Mouse (Mus musculus) lung, embryonic 14.5 days (tissue): Measurements from ENCODE around the gene Fcer1g. TPM values are rescaled to one million over a fixed set of nuclear protein-coding genes. Genes with fewer than 3 reads are reported as not detected.
"Not testable (repeated sequence)": the region's sequence is repeated elsewhere in the genome, so short reads cannot be mapped to it uniquely, and the experiment has no call there.

ENCODE experiments used
- ATAC-seq: fragments of 200-750 bp; cut with Nextera tagmentation; 2 replicates; pipeline ENCODE4 v1.8.0; 2017; ENCODE audit warnings: mild to moderate bottlenecking, moderate TSS enrichment, moderate library complexity; ENCODE audit not compliant: insufficient read depth
- DNase-seq: peaks from one replicate; pipeline ENCODE4 v3.0.0-alpha.2; 2015
- H3K27ac ChIP-seq: fragments of 300-500 bp; sonication (generic); 2 replicates; pipeline ENCODE4 v1.5.1; 2014; ENCODE audit warnings: low read depth, mild to moderate bottlenecking, moderate library complexity
- H3K27me3 ChIP-seq: fragments of 300-500 bp; sonication (generic); 2 replicates; pipeline ENCODE4 v1.6.1; 2014; ENCODE audit warnings: low read length, control low read depth; ENCODE audit not compliant: insufficient read depth
- H3K36me3 ChIP-seq: fragments of 300-500 bp; sonication (generic); 2 replicates; pipeline ENCODE4 v1.6.1; 2014; ENCODE audit warnings: control low read depth; ENCODE audit not compliant: insufficient read depth
- H3K4me1 ChIP-seq: fragments of 300-500 bp; sonication (generic); 2 replicates; pipeline ENCODE4 v1.6.1; 2014; ENCODE audit warnings: antibody characterized with exemption, control low read depth; ENCODE audit not compliant: insufficient read depth
- H3K4me2 ChIP-seq: fragments of 300-500 bp; sonication (generic); 2 replicates; pipeline ENCODE4 v1.6.1; 2014; ENCODE audit warnings: mild to moderate bottlenecking
- H3K4me3 ChIP-seq: fragments of 300-500 bp; sonication (generic); 2 replicates; pipeline ENCODE4 v1.5.1; 2014; ENCODE audit warnings: low read depth, low read length
- H3K9ac ChIP-seq: fragments of 300-500 bp; sonication (generic); 2 replicates; pipeline ENCODE4 v1.6.1; 2014
- H3K9me3 ChIP-seq: fragments of 300-500 bp; sonication (generic); 2 replicates; pipeline ENCODE4 v1.6.1; 2016; ENCODE audit warnings: low read depth, low read length, control low read depth
- CTCF ChIP-seq: IDR thresholded peaks from 2 replicates; pipeline ENCODE4 v1.5.1; 2016; ENCODE audit warnings: antibody characterized with exemption, low read depth
- WGBS: fragments of 180-500 bp; shearing (Covaris S2); extraction: QIAGEN DNeasy Blood & Tissue Kit; methylation state at CpG from one replicate; pipeline ENCODE4 v1.1.7; 2014; 5-methylcytosine and 5-hydroxymethylcytosine counted together
- polyA plus RNA-seq: library from polyadenylated mRNA; unstranded; fragments of >200 nt; fragmentation: Nextera tagmentation; extraction: Ambion mirVana; gene quantifications from 2 replicates; pipeline ENCODE4 v1.2.1, GENCODE M21; 2014

The Fcer1g gene
- polyA plus RNA-seq, 1 experiment from 2014 or later, result 44.2 TPM

GRCm38 (mm10) chr1:171248386-171249226, 14.4 kb upstream of the Fcer1g start:
- ATAC-seq (no peak), DNase-seq (peak; percentile 41)
- H3K4me3 ChIP-seq, result no peak overlapping the region
- no peaks in the 10 kb centered on the region for H3K27me3 ChIP-seq
- no peak overlapping the region for H3K9ac ChIP-seq
- no peaks in the 10 kb centered on the region for H3K9me3 ChIP-seq
- peaks cover 25% of the 10 kb centered on the region for H3K4me1 ChIP-seq
- H3K27ac ChIP-seq, result peak overlapping the region; percentile 96
- H3K4me2 ChIP-seq, result peak overlapping the region; percentile 70
- 39% methylated on average over 3 of the region's 3 CpGs for WGBS
- peaks cover 18% of the 10 kb centered on the region for H3K36me3 ChIP-seq
- no peak for TF ChIP-seq CTCF

- no peak for TF ChIP-seq CTCF
These were observed 13.8 kb upstream of the Fcer1g start for GRCm38 (mm10) chr1:171247916-171248315.

GRCm38 (mm10) chr1:171247453-171247841, 13.3 kb upstream of the Fcer1g start:
- H3K4me3 ChIP-seq, result peak overlapping the region; percentile 75
- ATAC-seq (peak; percentile 3; the same call in 1 of the 2 replicates), DNase-seq (no peak)
- peak overlapping the region; percentile 55 for H3K9ac ChIP-seq
- peak overlapping the region; percentile 70 for H3K4me2 ChIP-seq
- H3K9me3 ChIP-seq, result no peaks in the 10 kb centered on the region
- peak overlapping the region; percentile 96 for H3K27ac ChIP-seq
- no peaks in the 10 kb centered on the region for H3K27me3 ChIP-seq
- WGBS, result 10% methylated on average over 13 of the region's 13 CpGs
- no peak for TF ChIP-seq CTCF
- H3K36me3 ChIP-seq, result peaks cover 29% of the 10 kb centered on the region
- peaks cover 25% of the 10 kb centered on the region for H3K4me1 ChIP-seq

More at GRCm38 (mm10) chr1:171247916-171248315, 13.8 kb upstream of the Fcer1g start:
- ATAC-seq, result no peak
- Histone ChIP-seq H3K27ac (peak overlapping the region; percentile 96), H3K9me3 (no peaks in the 10 kb centered on the region), H3K4me1 (peaks cover 25% of the 10 kb centered on the region), H3K4me3 (peak overlapping the region; percentile 75), H3K27me3 (no peaks in the 10 kb centered on the region), H3K36me3 (peaks cover 25% of the 10 kb centered on the region), H3K4me2 (peak overlapping the region; percentile 70), H3K9ac (peak overlapping the region; percentile 55; the same call in 1 of the 2 replicates)
- DNase-seq, result peak; percentile 25
- WGBS, result 27% methylated on average over 4 of the region's 4 CpGs

GRCm38 (mm10) chr1:171246709-171247452, 12.7 kb upstream of the Fcer1g start:
- TF ChIP-seq CTCF, result peak; percentile 93
- Histone ChIP-seq H3K36me3 (peaks cover 35% of the 10 kb centered on the region), H3K9ac (peak overlapping the region; percentile 86), H3K27me3 (no peaks in the 10 kb centered on the region), H3K9me3 (no peaks in the 10 kb centered on the region), H3K4me2 (peak overlapping the region; percentile 70), H3K4me3 (peak overlapping the region; percentile 75), H3K4me1 (peaks cover 25% of the 10 kb centered on the region), H3K27ac (peak overlapping the region; percentile 96)
- DNase-seq, result peak; percentile 99
- peak; percentile 90 for ATAC-seq
- WGBS, result 1% methylated on average over 41 of the region's 41 CpGs

GRCm38 (mm10) chr1:171245353-171245752, 11.2 kb upstream of the Fcer1g start:
- H3K4me3 ChIP-seq, result no peak overlapping the region
- no peak overlapping the region for H3K9ac ChIP-seq
- no peaks in the 10 kb centered on the region for H3K9me3 ChIP-seq
- no peak for ATAC-seq
- peaks cover 17% of the 10 kb centered on the region for H3K4me1 ChIP-seq
- H3K27ac ChIP-seq, result no peak overlapping the region
- DNase-seq, result no peak
- WGBS, result 81% methylated on average over 8 of the region's 8 CpGs
- H3K4me2 ChIP-seq, result no peak overlapping the region
- no peak for TF ChIP-seq CTCF
- H3K36me3 ChIP-seq, result peaks cover 50% of the 10 kb centered on the region
- no peaks in the 10 kb centered on the region for H3K27me3 ChIP-seq

- 85% methylated on average over 12 of the region's 12 CpGs for WGBS
- H3K27ac ChIP-seq, H3K4me2 ChIP-seq, H3K9me3 ChIP-seq, H3K4me3 ChIP-seq, H3K27me3 ChIP-seq, ATAC-seq, DNase-seq, H3K9ac ChIP-seq, H3K4me1 ChIP-seq: not testable (repeated sequence)
- peaks cover 84% of the 10 kb centered on the region for H3K36me3 ChIP-seq
These were observed 7.8 kb upstream of the Fcer1g start for GRCm38 (mm10) chr1:171241952-171242351.

GRCm38 (mm10) chr1:171240911-171241310, 6.7 kb upstream of the Fcer1g start:
- no peak for ATAC-seq
- H3K4me3 ChIP-seq, result no peak overlapping the region
- H3K4me1 ChIP-seq, result no peaks in the 10 kb centered on the region
- no peaks in the 10 kb centered on the region for H3K27me3 ChIP-seq
- WGBS, result 91% methylated on average over 10 of the region's 10 CpGs
- DNase-seq, result no peak
- TF ChIP-seq CTCF, result no peak
- H3K9ac ChIP-seq, result no peak overlapping the region
- no peaks in the 10 kb centered on the region for H3K9me3 ChIP-seq
- no peak overlapping the region for H3K4me2 ChIP-seq
- peaks cover 94% of the 10 kb centered on the region for H3K36me3 ChIP-seq
- H3K27ac ChIP-seq, result no peak overlapping the region
